Mouse (Mus musculus): ENCODE measurements around the gene Rangrf. TPM values are rescaled to one million over a fixed set of nuclear protein-coding genes. Genes with fewer than 3 reads are reported as not detected.
"Not testable (repeated sequence)": the region's sequence is repeated elsewhere in the genome, so short reads cannot be mapped to it uniquely, and the experiment has no call there.

The Rangrf gene
- total RNA-seq, 2 experiments from 2014 or later: 15.7 to 17.0 TPM

DNA sequence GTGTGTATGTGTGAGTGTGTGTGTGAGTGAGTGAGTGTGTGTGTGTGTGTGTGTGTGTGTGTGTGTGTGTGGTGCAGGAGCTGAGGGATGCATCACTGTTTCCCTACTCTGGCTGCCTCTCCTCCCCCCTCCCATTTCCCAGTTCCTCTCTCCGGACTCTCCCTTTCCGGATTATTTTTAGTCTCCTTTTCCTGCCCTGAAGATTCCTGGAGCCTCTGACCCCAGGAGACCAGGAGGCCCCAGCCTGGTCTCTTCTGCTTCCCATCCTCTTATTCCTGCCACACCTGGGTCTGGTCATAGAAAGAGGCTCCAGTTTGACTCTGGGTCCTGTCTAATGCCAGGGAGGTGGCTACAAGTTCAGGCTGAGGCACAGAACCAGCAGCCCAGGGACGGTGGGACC is 18.9 kb downstream of the Rangrf start:
- H3K4me3 ChIP-seq: peak overlapping the region; percentile 19; the same call in 1 of the 2 replicates
- no peak for TF ChIP-seq CTCF (IDR thresholded peaks at IDR 0.05)
- DNase-seq (ENCODE audit: extremely low spot score in 1 of 2, low spot score in 2 of 2): no peak
- H3K27ac ChIP-seq: peak overlapping the region; percentile 62
- intact Hi-C loops (cut with DNase I): no loop called here

GRCm38 (mm10) chr11:68955473-68955872 is 19.5 kb downstream of the Rangrf start:
- H3K4me3 ChIP-seq: no peak overlapping the region
- no peak for DNase-seq (ENCODE audit: extremely low spot score in 1 of 2, low spot score in 2 of 2)
- intact Hi-C loops (cut with DNase I): no loop called here
- H3K27ac ChIP-seq: no peak overlapping the region
- no peak for TF ChIP-seq CTCF (IDR thresholded peaks at IDR 0.05)

DNA sequence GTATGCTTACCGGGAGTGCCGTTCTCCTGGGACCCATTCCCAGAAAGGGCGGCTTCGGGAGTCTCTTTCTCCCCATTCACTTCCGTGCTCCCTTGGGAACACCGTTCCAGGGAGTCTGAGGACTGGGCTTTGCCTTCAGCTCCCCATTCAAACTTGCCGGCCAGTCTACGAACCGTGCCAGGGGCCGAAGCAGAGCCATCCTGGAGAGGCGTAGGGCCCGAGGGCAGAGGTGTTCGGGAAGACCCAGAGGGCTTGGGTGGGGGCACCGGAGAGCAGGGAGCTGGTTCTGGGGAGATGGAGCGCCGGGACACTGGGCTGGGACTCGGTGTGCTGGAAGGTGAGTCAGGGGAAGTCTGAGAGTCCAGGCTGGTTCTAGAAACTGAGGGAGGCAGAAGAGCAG is 20.6 kb downstream of the Rangrf start:
- no peak overlapping the region for H3K27ac ChIP-seq
- H3K4me3 ChIP-seq: peak overlapping the region; percentile 27
- intact Hi-C loops (cut with DNase I): no loop called here
- no peak for TF ChIP-seq CTCF (IDR thresholded peaks at IDR 0.05)
- DNase-seq (ENCODE audit: extremely low spot score in 1 of 2, low spot score in 2 of 2): no peak

DNA sequence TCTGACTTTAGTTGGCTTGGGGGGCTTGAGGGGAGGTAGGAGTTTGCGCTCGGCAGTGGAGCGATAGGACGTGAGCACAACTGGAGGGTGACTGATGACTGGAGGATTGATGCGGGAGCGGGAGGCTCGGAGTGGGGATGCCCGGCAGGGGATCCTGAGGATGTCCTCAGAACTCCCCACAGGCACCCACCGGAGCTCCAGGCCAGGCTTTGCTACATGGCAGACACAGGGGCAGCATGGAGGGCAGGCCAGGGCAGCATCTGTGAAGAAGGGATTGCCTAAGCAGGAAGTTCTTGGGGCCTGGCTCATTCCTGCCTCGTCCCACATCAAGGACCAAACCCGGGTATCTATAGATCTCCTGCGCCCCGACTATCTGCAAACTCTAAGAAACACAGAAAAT is 21.1 kb downstream of the Rangrf start:
- no peak overlapping the region for H3K27ac ChIP-seq
- intact Hi-C loops (cut with DNase I): no loop called here
- no peak for DNase-seq (ENCODE audit: extremely low spot score in 1 of 2, low spot score in 2 of 2)
- no peak for TF ChIP-seq CTCF (IDR thresholded peaks at IDR 0.05)
- H3K4me3 ChIP-seq: peak overlapping the region; percentile 27

DNA sequence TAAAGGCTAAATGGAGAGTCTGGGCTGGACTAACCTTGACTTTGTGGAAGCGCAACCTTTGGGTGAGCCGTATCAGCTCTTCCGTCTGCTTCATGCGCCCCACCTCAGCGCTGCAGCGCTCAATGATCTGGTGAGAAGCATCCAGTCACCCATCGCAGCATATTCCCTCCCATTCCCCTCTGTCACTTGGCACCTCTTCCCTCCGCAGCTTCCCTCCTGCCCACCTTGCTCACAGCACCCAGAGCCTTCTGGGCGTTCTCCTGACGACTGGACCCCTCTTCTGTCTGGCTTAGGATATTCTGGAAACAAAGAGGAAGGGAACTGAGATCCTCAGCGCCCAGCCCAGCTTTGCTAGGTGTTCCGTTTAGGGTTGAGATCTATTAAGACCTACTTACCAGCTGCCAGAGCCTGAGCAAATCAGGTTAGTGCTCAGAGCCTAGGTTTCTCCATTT is 27.4 kb downstream of the Rangrf start:
- peak overlapping the region; percentile 48 for H3K4me3 ChIP-seq
- intact Hi-C loops (cut with DNase I): no loop called here
- DNase-seq (ENCODE audit: extremely low spot score in 1 of 2, low spot score in 2 of 2): no peak
- peak overlapping the region; percentile 83 for H3K27ac ChIP-seq
- no peak for TF ChIP-seq CTCF (IDR thresholded peaks at IDR 0.05)

DNA sequence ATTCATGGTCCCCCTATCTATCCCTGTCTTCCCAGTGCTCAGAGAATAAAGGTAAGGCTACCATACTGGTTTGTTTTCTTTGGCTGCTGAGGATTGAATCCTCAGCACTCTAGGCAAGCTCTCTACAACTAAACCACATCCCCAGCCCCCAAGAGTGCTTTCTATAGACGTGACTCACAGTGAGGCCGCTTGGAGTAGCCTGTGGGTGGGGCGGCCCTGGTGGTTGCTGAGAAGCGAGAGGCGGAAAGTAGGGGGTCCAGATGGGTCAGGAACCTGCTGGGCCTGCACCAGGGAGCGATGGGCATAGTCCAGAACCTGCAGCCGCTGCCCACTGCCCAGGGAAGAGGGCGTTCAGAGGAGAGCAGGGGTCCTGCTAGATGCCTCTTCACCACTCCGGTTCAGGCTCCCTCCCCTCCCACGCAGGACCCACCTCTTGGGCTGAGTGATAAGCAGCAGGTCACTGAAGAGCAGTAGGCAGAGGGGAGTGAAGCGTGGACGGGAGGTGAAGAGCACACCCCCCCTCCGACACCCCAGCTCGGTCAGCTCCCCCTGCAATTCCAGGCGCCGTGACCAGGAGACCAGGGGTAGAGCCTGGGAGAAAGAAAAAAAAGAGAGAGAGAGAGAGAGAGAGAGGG is 28.1 kb downstream of the Rangrf start:
- TF ChIP-seq CTCF (IDR thresholded peaks at IDR 0.05): no peak
- intact Hi-C loops (cut with DNase I): no loop called here
- peak; percentile 54 to 61 for DNase-seq (ENCODE audit: extremely low spot score in 1 of 2, low spot score in 2 of 2)
- peak overlapping the region; percentile 89 for H3K27ac ChIP-seq
- H3K4me3 ChIP-seq: peak overlapping the region; percentile 48

DNA sequence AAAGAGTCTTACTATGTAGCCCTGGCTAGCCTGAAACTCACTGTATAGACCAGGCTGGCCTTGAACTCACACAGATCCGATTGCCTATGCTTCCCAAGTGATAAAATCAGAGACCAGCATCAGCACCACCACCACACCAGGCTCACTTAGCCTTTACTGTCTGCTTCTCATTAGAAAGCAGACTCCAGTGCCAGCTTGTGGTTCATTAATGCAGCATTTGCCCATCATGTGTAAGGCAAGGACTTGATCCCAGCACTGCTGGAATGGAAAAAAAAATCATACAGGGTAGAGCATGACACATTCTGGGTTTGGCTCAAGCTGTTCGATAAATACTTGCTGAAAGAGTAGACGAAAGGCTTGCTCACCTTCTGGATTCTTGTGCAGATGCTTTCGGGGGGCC is 29.0 kb downstream of the Rangrf start:
- intact Hi-C loops (cut with DNase I): no loop called here
- peak overlapping the region; percentile 48; the same call in 1 of the 2 replicates for H3K4me3 ChIP-seq
- no peak for DNase-seq (ENCODE audit: extremely low spot score in 1 of 2, low spot score in 2 of 2)
- H3K27ac ChIP-seq: peak overlapping the region; percentile 89
- no peak for TF ChIP-seq CTCF (IDR thresholded peaks at IDR 0.05)

DNA sequence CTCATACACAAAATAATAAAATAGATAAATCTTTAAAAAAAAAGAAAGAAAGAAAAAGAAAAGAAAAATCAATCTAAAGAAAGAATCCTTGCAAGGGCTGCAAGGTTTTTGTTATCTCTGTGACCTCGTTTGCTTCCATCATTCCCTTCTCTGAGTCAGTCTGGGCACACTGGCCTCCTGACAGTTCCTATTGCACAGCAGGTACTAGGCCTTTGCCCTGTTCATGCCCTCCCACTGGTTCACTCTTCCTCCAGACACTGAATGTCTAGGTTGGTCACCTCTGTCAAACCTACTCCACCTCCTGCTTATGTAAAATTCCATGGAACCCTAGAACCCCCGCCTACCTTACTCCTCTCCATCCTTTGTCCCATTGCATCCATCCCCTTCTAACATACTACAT is 29.7 kb downstream of the Rangrf start:
- intact Hi-C loops (cut with DNase I): no loop called here
- no peak overlapping the region for H3K27ac ChIP-seq
- H3K4me3 ChIP-seq: no peak overlapping the region
- no peak for DNase-seq (ENCODE audit: extremely low spot score in 1 of 2, low spot score in 2 of 2)
- no peak for TF ChIP-seq CTCF (IDR thresholded peaks at IDR 0.05)

GRCm38 (mm10) chr11:68942731-68943130 is 32.3 kb downstream of the Rangrf start:
- no peak for DNase-seq (ENCODE audit: extremely low spot score in 1 of 2, low spot score in 2 of 2)
- Histone ChIP-seq H3K4me3 (no peak overlapping the region), H3K27ac (no peak overlapping the region)
- intact Hi-C loops (cut with DNase I): no loop called here
- TF ChIP-seq CTCF (IDR thresholded peaks at IDR 0.05): no peak

DNA sequence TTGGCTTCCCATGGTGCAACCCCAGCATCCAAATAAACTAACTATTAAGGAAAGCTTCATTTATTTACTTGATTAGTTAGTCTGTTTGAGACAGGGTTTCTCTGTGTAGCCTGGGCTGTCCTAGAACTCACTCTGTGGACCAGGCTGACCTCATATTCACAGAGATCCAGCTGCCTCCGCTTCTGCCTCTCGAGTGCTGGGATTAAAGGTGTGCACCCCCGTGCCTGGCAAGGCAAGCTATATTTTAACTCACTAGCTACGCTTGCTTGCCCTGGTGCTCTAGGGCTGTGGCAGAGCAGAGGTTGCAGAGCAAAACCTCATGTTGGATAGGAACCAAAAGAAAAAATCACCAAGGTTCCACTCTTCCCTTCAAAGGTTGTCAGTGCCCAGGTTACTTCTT is 34.5 kb downstream of the Rangrf start:
- intact Hi-C loops (cut with DNase I): no loop called here
- H3K27ac ChIP-seq: peak overlapping the region; percentile 78; the same call in 1 of the 2 replicates

GRCm38 (mm10) chr11:68939451-68940304 is 35.3 kb downstream of the Rangrf start:
- H3K27ac ChIP-seq: peak overlapping the region; percentile 80
- TF ChIP-seq CTCF (IDR thresholded peaks at IDR 0.05): no peak
- peak; percentile 80 to 87 for DNase-seq (ENCODE audit: extremely low spot score in 1 of 2, low spot score in 2 of 2)
- peak overlapping the region; percentile 57 for H3K4me3 ChIP-seq
- intact Hi-C loops (cut with DNase I): loop anchor here (2.0 kb wide), 2 partner anchors 27 to 35 kb away; no protein-coding TSS in a partner anchor

More for the DNA sequence above, 34.5 kb downstream of the Rangrf start:
- TF ChIP-seq CTCF (IDR thresholded peaks at IDR 0.05): no peak
- H3K4me3 ChIP-seq: peak overlapping the region; percentile 57
- DNase-seq (ENCODE audit: extremely low spot score in 1 of 2, low spot score in 2 of 2): no peak

- intact Hi-C loops (cut with DNase I); H3K27ac ChIP-seq; DNase-seq (ENCODE audit: extremely low spot score in 1 of 2, low spot score in 2 of 2): not testable (repeated sequence)
These were observed 38.0 kb downstream of the Rangrf start for GRCm38 (mm10) chr11:68936951-68937350.

More at GRCm38 (mm10) chr11:68936951-68937350, 38.0 kb downstream of the Rangrf start:
- H3K4me3 ChIP-seq: not testable (repeated sequence)

Measured in left cerebral cortex, adult 2 months (tissue).